Mouse (Mus musculus) midbrain, embryonic 15.5 days (tissue): ENCODE results near the gene Slu7. TPM values are rescaled to one million over a fixed set of nuclear protein-coding genes. Genes with fewer than 3 reads are reported as not detected.

Source experiments
- polyA plus RNA-seq: library from polyadenylated mRNA; unstranded; fragments of >200 nt; fragmentation: Nextera tagmentation; extraction: Ambion mirVana; gene quantifications from 2 replicates; pipeline ENCODE4 v1.2.1, GENCODE M21; 2015

Gene Slu7
- polyA plus RNA-seq, 1 experiment from 2014 or later = 65.3 TPM

Other genes starting within 250 kb of the Slu7 start
- 37.4 and 43.8 TPM in 2 replicates for gene Pttg1, start 7.5 kb upstream of the Slu7 start, polyA plus RNA-seq
- gene C1qtnf2, start 40.5 kb downstream of the Slu7 start, polyA plus RNA-seq = 9.7 and 10.0 TPM in 2 replicates
- gene Ccnjl, start 95.0 kb downstream of the Slu7 start, polyA plus RNA-seq = 13.7 and 15.3 TPM in 2 replicates
- 4.1 and 4.2 TPM in 2 replicates for gene 4933415A04Rik, start 153.3 kb downstream of the Slu7 start, polyA plus RNA-seq
- gene Fabp6, start 167.8 kb downstream of the Slu7 start, polyA plus RNA-seq = not detected in 2 replicates
- gene Pwwp2a, start 248.3 kb downstream of the Slu7 start, polyA plus RNA-seq = 29.0 and 33.1 TPM in 2 replicates